Mouse (Mus musculus) olfactory bulb, adult 2 months (tissue): ENCODE measurements around the gene Slc17a7. TPM values are rescaled to one million over a fixed set of nuclear protein-coding genes. Genes with fewer than 3 reads are reported as not detected.

Experiments
- H3K27ac ChIP-seq: fragments of 200-500 bp; 2 replicates; pipeline ENCODE4 v1.5.1; 2012; ENCODE audit warnings: low read depth, low read length; ENCODE audit not compliant: insufficient read depth
- H3K4me1 ChIP-seq: fragments of 200-500 bp; 2 replicates; pipeline ENCODE4 v1.6.1; 2012; ENCODE audit warnings: low read length; ENCODE audit not compliant: control insufficient read depth, insufficient read depth
- H3K4me3 ChIP-seq: fragments of 200-500 bp; 2 replicates; pipeline ENCODE4 v1.5.1; 2012; ENCODE audit warnings: mild to moderate bottlenecking, low read depth, low read length, moderate library complexity; ENCODE audit not compliant: insufficient read depth
- CTCF ChIP-seq: fragments of 200-500 bp; IDR thresholded peaks from 2 replicates; pipeline ENCODE4 v1.5.1; 2012; ENCODE audit warnings: low read depth, mild to moderate bottlenecking, low read length, moderate library complexity; ENCODE audit not compliant: insufficient read depth
- POLR2A ChIP-seq: fragments of 200-500 bp; IDR thresholded peaks from 2 replicates; pipeline ENCODE4 v1.6.1; 2012; ENCODE audit warnings: mild to moderate bottlenecking, low read depth, low read length, moderate library complexity; ENCODE audit not compliant: insufficient read depth
- WGBS: fragments of 180-500 bp; shearing (Covaris S2); methylation state at CpG from one replicate; pipeline ENCODE4 v1.1.7; 2018; 5-methylcytosine and 5-hydroxymethylcytosine counted together
- polyA plus RNA-seq: library from polyadenylated mRNA; stranded (reverse); fragments of >200 nt; gene quantifications from 2 replicates; pipeline ENCODE4 v1.2.4, GENCODE M21; 2012; ENCODE audit warnings: low replicate concordance; ENCODE audit not compliant: missing spikeins, insufficient read depth, insufficient read length

Slc17a7 gene
- polyA plus RNA-seq, 1 experiment, result not detected

DNA sequence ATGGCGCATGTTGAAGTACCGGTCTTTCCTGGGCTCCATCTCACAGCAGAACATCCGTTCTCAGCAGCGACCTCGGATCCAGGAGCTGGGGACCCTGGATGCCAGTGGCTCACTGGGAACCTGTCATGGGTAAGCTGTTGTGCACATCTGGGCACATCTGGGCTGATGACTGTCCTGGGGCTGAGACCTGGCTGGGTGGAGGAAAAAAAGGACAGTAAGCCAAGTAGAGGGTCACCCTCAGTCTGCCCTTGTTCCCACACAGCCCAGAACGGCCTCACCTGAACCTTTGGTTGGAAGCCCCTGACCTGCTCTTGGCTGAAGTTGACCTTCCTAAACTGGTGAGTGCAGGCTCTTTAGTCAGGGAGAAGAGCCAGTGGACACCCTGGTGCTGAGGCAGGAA is 4.8 kb upstream of the Slc17a7 start:
- no peak overlapping the region for H3K4me3 ChIP-seq
- TF ChIP-seq POLR2A, result no peak
- no peak for TF ChIP-seq CTCF
- WGBS, result 98% methylated on average over 6 of the region's 6 CpGs
- H3K27ac ChIP-seq, result no peak overlapping the region
- H3K4me1 ChIP-seq, result peaks cover 11% of the 10 kb centered on the region

DNA sequence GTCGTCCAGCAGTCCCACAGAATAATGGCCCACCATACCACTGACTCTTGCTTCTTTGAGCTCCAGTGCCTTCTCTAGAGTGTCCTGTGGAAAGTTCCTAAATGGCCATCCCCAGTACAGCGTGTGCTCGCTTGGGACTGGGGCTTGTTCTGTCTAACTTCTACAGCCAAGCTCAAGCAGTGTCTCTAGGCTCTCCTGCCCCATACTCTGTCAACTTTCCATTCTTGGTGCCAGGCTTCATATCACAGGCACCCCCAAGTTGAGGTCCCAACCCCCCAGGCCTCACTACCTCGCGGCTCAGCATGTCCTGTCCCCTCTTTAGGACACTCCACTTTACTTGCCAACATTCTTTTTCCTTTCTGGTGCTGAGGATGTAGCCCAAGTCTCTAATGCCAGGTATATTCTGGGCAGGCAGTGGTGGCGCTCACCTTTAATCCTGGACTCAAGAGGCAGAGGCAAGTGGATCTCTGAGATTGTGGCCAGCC is 3.4 kb upstream of the Slc17a7 start:
- TF ChIP-seq CTCF (no peak), POLR2A (no peak)
- Histone ChIP-seq H3K4me3 (no peak overlapping the region), H3K27ac (no peak overlapping the region), H3K4me1 (peaks cover 7% of the 10 kb centered on the region)
- 95% methylated on average over 6 of the region's 6 CpGs for WGBS

GRCm38 (mm10) chr7:45160866-45161265 is 2.9 kb upstream of the Slc17a7 start:
- no peak for TF ChIP-seq POLR2A
- no peak for TF ChIP-seq CTCF
- no peak overlapping the region for H3K4me3 ChIP-seq
- H3K4me1 ChIP-seq, result peaks cover 7% of the 10 kb centered on the region
- WGBS, result 90% methylated on average over 3 of the region's 3 CpGs
- H3K27ac ChIP-seq, result no peak overlapping the region

DNA sequence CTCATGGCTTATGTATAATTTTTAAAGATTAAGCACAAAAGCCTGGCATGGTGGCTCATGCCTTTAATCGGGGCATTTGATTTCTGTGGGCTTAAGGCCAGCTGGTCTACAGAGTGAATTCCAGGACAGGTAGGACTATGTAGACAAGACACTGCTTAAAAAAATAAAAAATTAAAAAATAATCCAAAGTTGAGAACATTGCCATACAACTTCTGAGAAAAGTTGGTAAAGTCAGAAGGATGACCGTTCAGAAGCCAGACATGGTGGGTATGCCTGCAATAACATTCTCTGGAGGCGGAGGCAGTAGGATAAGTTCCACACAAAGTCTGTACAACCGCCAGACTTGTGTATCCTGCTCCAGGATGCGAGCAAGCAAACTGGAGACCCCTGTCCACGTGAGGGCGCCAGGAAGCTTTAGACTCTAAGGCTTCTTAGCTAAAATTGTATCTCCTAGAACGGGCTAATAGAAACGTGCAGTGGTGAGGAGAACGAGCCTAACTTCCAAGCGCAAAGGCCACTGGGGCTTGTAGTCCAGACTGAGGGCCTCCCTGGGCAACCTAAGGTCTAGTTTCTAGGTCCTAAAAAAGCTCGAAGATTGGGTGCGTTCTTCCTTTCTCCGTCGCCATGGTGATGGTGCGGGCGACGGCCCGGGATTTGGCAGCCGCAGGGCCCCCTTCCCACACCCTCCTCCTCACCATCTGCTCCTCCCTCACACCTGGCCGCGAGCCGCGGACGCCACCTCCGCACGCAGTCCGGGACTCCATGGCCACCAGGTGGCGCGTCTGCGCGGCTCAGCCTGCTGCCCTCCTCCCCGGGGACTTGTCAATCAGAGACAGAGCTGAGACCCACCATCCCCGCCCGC is 1.9 kb upstream of the Slc17a7 start:
- H3K27ac ChIP-seq, result no peak overlapping the region
- peak overlapping the region; percentile 46 for H3K4me3 ChIP-seq
- peaks cover 7% of the 10 kb centered on the region for H3K4me1 ChIP-seq
- 3% methylated on average over 35 of the region's 35 CpGs for WGBS
- TF ChIP-seq CTCF (peak; percentile 88), POLR2A (0 out of 2 replicates have a peak, but pooled peaks have one; percentile 13)

- 26% methylated on average over 6 of the region's 6 CpGs for WGBS
- Histone ChIP-seq H3K4me3 (peak overlapping the region; percentile 46), H3K4me1 (peaks cover 7% of the 10 kb centered on the region), H3K27ac (no peak overlapping the region)
- TF ChIP-seq CTCF (no peak), POLR2A (no peak)
Measured at GRCm38 (mm10) chr7:45162551-45162950, 1.2 kb upstream of the Slc17a7 start.

DNA sequence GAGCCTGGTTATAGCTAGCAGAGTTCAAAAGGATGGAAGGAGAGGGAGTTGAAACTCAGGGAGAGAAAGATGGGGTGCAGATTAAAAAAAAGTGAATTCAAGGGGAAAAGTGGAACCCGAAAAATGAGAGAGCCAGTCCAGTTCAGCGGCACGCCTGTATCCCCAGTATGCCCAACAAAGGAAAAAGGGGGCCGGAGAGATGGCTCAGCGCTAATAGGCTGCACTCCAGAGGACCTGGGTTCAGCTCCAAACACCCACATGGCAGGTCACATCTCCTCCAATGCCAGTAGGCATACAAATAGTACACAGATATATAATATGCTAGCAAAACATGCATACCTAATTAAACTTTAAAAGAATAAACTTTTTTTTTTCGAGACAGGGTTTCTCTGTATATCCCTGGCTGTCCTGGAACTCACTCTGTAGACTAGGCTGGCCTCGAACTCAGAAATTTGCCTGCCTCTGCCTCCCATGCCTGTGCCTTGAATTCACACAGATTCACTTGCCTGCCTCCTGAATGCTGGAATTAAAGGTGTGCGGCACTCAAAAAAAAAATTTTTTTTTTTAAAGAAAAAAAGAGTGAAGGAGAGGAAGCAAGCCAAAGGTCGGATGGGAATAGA is 643 bp upstream of the Slc17a7 start:
- no peak overlapping the region for H3K27ac ChIP-seq
- H3K4me3 ChIP-seq, result no peak overlapping the region

GRCm38 (mm10) chr7:45164833-45165232 is 1.1 kb downstream of the Slc17a7 start:
- WGBS, result 68% methylated on average over 5 of the region's 5 CpGs
- Histone ChIP-seq H3K4me1 (peaks cover 12% of the 10 kb centered on the region), H3K27ac (no peak overlapping the region), H3K4me3 (no peak overlapping the region)
- TF ChIP-seq POLR2A (no peak), CTCF (no peak)

More for the DNA sequence above, 643 bp upstream of the Slc17a7 start:
- peaks cover 7% of the 10 kb centered on the region for H3K4me1 ChIP-seq
- TF ChIP-seq POLR2A, result no peak
- no peak for TF ChIP-seq CTCF
- 72% methylated on average over 9 of the region's 9 CpGs for WGBS

GRCm38 (mm10) chr7:45165701-45166100 is 2.0 kb downstream of the Slc17a7 start:
- TF ChIP-seq POLR2A (no peak), CTCF (no peak)
- Histone ChIP-seq H3K4me3 (peak overlapping the region; percentile 15; the same call in 1 of the 2 replicates), H3K27ac (no peak overlapping the region), H3K4me1 (peaks cover 12% of the 10 kb centered on the region)
- WGBS, result 68% methylated on average over 11 of the region's 11 CpGs

GRCm38 (mm10) chr7:45166950-45167401 is 3.2 kb downstream of the Slc17a7 start:
- WGBS, result 24% methylated on average over 9 of the region's 10 CpGs
- TF ChIP-seq POLR2A (no peak), CTCF (no peak)
- no peak overlapping the region for H3K4me3 ChIP-seq
- H3K4me1 ChIP-seq, result peaks cover 11% of the 10 kb centered on the region
- no peak overlapping the region for H3K27ac ChIP-seq
